Mouse (Mus musculus): Measurements from ENCODE around the gene Gm20388. TPM values are rescaled to one million over a fixed set of nuclear protein-coding genes. Genes with fewer than 3 reads are reported as not detected.

Gene Gm20388
- polyA plus RNA-seq, 1 experiment from 2014 or later = not detected

GRCm38 (mm10) chr8:120940287-120940686 lies 1029.6 kb downstream of the Gm20388 start:
- no peak overlapping the region for H3K27ac ChIP-seq (replicated peaks in 1 of 2; ENCODE audit: control insufficient read depth in 1 of 2, insufficient read depth in 1 of 2, low read depth in 2 of 2, low read length in 2 of 2)

GRCm38 (mm10) chr8:120947240-120947639 lies 1036.6 kb downstream of the Gm20388 start:
- no peaks in the 10 kb centered on the region for H3K36me3 ChIP-seq (ENCODE audit: control insufficient read depth, insufficient read depth, low read length)
- no peaks in the 10 kb centered on the region for H3K9me3 ChIP-seq (ENCODE audit: control insufficient read depth, low read length)
- no peak overlapping the region for H3K27ac ChIP-seq (replicated peaks in 1 of 2; ENCODE audit: control insufficient read depth in 1 of 2, insufficient read depth in 1 of 2, low read depth in 2 of 2, low read length in 2 of 2)
- H3K4me1 ChIP-seq (ENCODE audit: control insufficient read depth in 2 of 2, insufficient read depth in 2 of 2, low read length in 2 of 2) = peaks cover 0 to 6% of the 10 kb centered on the region in 2 experiments; a peak in 1 of 4 replicates
- H3K4me2 ChIP-seq (ENCODE audit: low read length) = no peak overlapping the region
- H3K4me3 ChIP-seq (ENCODE audit: control insufficient read depth in 1 of 2, insufficient read depth in 1 of 2, low read depth in 1 of 2, low read length in 2 of 2) = no peak overlapping the region
- peaks cover 16% of the 10 kb centered on the region for H3K27me3 ChIP-seq (ENCODE audit: control insufficient read depth, insufficient read depth, low read length)
- H3K9ac ChIP-seq (ENCODE audit: low read length) = no peak overlapping the region
- WGBS = 42% methylated on average over 10 of the region's 10 CpGs
- ATAC-seq (ENCODE audit: insufficient number of reproducible peaks, insufficient read depth, low FRiP score, low read depth) = no peak

More at GRCm38 (mm10) chr8:120940287-120940686, 1029.6 kb downstream of the Gm20388 start:
- no peaks in the 10 kb centered on the region for H3K36me3 ChIP-seq (ENCODE audit: control insufficient read depth, insufficient read depth, low read length)
- no peaks in the 10 kb centered on the region for H3K4me1 ChIP-seq (ENCODE audit: control insufficient read depth in 2 of 2, insufficient read depth in 2 of 2, low read length in 2 of 2)
- no peak for ATAC-seq (ENCODE audit: insufficient number of reproducible peaks, insufficient read depth, low FRiP score, low read depth)
- no peaks in the 10 kb centered on the region for H3K9me3 ChIP-seq (ENCODE audit: control insufficient read depth, low read length)
- WGBS = 42% methylated on average over 12 of the region's 12 CpGs
- H3K4me3 ChIP-seq (ENCODE audit: control insufficient read depth in 1 of 2, insufficient read depth in 1 of 2, low read depth in 1 of 2, low read length in 2 of 2) = no peak overlapping the region
- no peak overlapping the region for H3K4me2 ChIP-seq (ENCODE audit: low read length)
- H3K27me3 ChIP-seq (ENCODE audit: control insufficient read depth, insufficient read depth, low read length) = peaks cover 41% of the 10 kb centered on the region
- no peak overlapping the region for H3K9ac ChIP-seq (ENCODE audit: low read length)

- H3K36me3 ChIP-seq (ENCODE audit: control insufficient read depth, insufficient read depth, low read length) = no peaks in the 10 kb centered on the region
- no peaks in the 10 kb centered on the region for H3K9me3 ChIP-seq (ENCODE audit: control insufficient read depth, low read length)
- H3K4me3 ChIP-seq (ENCODE audit: control insufficient read depth in 1 of 2, insufficient read depth in 1 of 2, low read depth in 1 of 2, low read length in 2 of 2) = no peak overlapping the region
- no peak overlapping the region for H3K4me2 ChIP-seq (ENCODE audit: low read length)
- no peak overlapping the region for H3K27ac ChIP-seq (replicated peaks in 1 of 2; ENCODE audit: control insufficient read depth in 1 of 2, insufficient read depth in 1 of 2, low read depth in 2 of 2, low read length in 2 of 2)
- no peak overlapping the region for H3K9ac ChIP-seq (ENCODE audit: low read length)
- 75% methylated on average over 4 of the region's 4 CpGs for WGBS
- peaks cover 12% of the 10 kb centered on the region for H3K27me3 ChIP-seq (ENCODE audit: control insufficient read depth, insufficient read depth, low read length)
- peaks cover 0 to 6% of the 10 kb centered on the region in 2 experiments; a peak in 1 of 4 replicates for H3K4me1 ChIP-seq (ENCODE audit: control insufficient read depth in 2 of 2, insufficient read depth in 2 of 2, low read length in 2 of 2)
- no peak for ATAC-seq (ENCODE audit: insufficient number of reproducible peaks, insufficient read depth, low FRiP score, low read depth)
Observed at GRCm38 (mm10) chr8:120948050-120948595, 1037.5 kb downstream of the Gm20388 start.

- H3K9ac ChIP-seq (ENCODE audit: low read length) = no peak overlapping the region
- H3K36me3 ChIP-seq (ENCODE audit: control insufficient read depth, insufficient read depth, low read length) = no peaks in the 10 kb centered on the region
- ATAC-seq (ENCODE audit: insufficient number of reproducible peaks, insufficient read depth, low FRiP score, low read depth) = no peak
- H3K27ac ChIP-seq (replicated peaks in 1 of 2; ENCODE audit: control insufficient read depth in 1 of 2, insufficient read depth in 1 of 2, low read depth in 2 of 2, low read length in 2 of 2) = no peak overlapping the region
- 40% methylated on average over 25 of the region's 25 CpGs for WGBS
- H3K9me3 ChIP-seq (ENCODE audit: control insufficient read depth, low read length) = no peaks in the 10 kb centered on the region
- peaks cover 0 to 6% of the 10 kb centered on the region in 2 experiments; a peak in 1 of 4 replicates for H3K4me1 ChIP-seq (ENCODE audit: control insufficient read depth in 2 of 2, insufficient read depth in 2 of 2, low read length in 2 of 2)
- no peak overlapping the region; a peak in 1 of 4 replicates for H3K4me3 ChIP-seq (ENCODE audit: control insufficient read depth in 1 of 2, insufficient read depth in 1 of 2, low read depth in 1 of 2, low read length in 2 of 2)
- peak overlapping the region; percentile 40 for H3K4me2 ChIP-seq (ENCODE audit: low read length)
- H3K27me3 ChIP-seq (ENCODE audit: control insufficient read depth, insufficient read depth, low read length) = peaks cover 12% of the 10 kb centered on the region
Observed at GRCm38 (mm10) chr8:120948620-120949491, 1038.2 kb downstream of the Gm20388 start.

- 69% methylated on average over 16 of the region's 16 CpGs for WGBS
- Histone ChIP-seq H3K27me3 (ENCODE audit: control insufficient read depth, insufficient read depth, low read length) (peaks cover 17% of the 10 kb centered on the region), H3K36me3 (ENCODE audit: control insufficient read depth, insufficient read depth, low read length) (no peaks in the 10 kb centered on the region), H3K27ac (replicated peaks in 1 of 2; ENCODE audit: control insufficient read depth in 1 of 2, insufficient read depth in 1 of 2, low read depth in 2 of 2, low read length in 2 of 2) (no peak overlapping the region), H3K4me3 (ENCODE audit: control insufficient read depth in 1 of 2, insufficient read depth in 1 of 2, low read depth in 1 of 2, low read length in 2 of 2) (no peak overlapping the region), H3K4me2 (ENCODE audit: low read length) (no peak overlapping the region), H3K9ac (ENCODE audit: low read length) (no peak overlapping the region), H3K4me1 (ENCODE audit: control insufficient read depth in 2 of 2, insufficient read depth in 2 of 2, low read length in 2 of 2) (peaks cover 0 to 6% of the 10 kb centered on the region in 2 experiments; a peak in 1 of 4 replicates), H3K9me3 (ENCODE audit: control insufficient read depth, low read length) (no peaks in the 10 kb centered on the region)
- no peak for ATAC-seq (ENCODE audit: insufficient number of reproducible peaks, insufficient read depth, low FRiP score, low read depth)
Observed at GRCm38 (mm10) chr8:120950674-120951218, 1040.1 kb downstream of the Gm20388 start.

GRCm38 (mm10) chr8:120959470-120959891 lies 1048.8 kb downstream of the Gm20388 start:
- no peak for ATAC-seq (ENCODE audit: insufficient number of reproducible peaks, insufficient read depth, low FRiP score, low read depth)
- no peak overlapping the region for H3K27ac ChIP-seq (replicated peaks in 1 of 2; ENCODE audit: control insufficient read depth in 1 of 2, insufficient read depth in 1 of 2, low read depth in 2 of 2, low read length in 2 of 2)
- peaks cover 30% of the 10 kb centered on the region for H3K27me3 ChIP-seq (ENCODE audit: control insufficient read depth, insufficient read depth, low read length)
- H3K4me3 ChIP-seq (ENCODE audit: control insufficient read depth in 1 of 2, insufficient read depth in 1 of 2, low read depth in 1 of 2, low read length in 2 of 2) = no peak overlapping the region
- H3K9me3 ChIP-seq (ENCODE audit: control insufficient read depth, low read length) = no peaks in the 10 kb centered on the region
- H3K4me1 ChIP-seq (ENCODE audit: control insufficient read depth in 2 of 2, insufficient read depth in 2 of 2, low read length in 2 of 2) = no peaks in the 10 kb centered on the region
- no peak overlapping the region for H3K4me2 ChIP-seq (ENCODE audit: low read length)
- 60% methylated on average over 8 of the region's 8 CpGs for WGBS
- H3K9ac ChIP-seq (ENCODE audit: low read length) = no peak overlapping the region
- H3K36me3 ChIP-seq (ENCODE audit: control insufficient read depth, insufficient read depth, low read length) = no peaks in the 10 kb centered on the region

GRCm38 (mm10) chr8:120962606-120963380 lies 1052.2 kb downstream of the Gm20388 start:
- Histone ChIP-seq H3K4me3 (ENCODE audit: control insufficient read depth in 1 of 2, insufficient read depth in 1 of 2, low read depth in 1 of 2, low read length in 2 of 2) (no peak overlapping the region), H3K27ac (replicated peaks in 1 of 2; ENCODE audit: control insufficient read depth in 1 of 2, insufficient read depth in 1 of 2, low read depth in 2 of 2, low read length in 2 of 2) (no peak overlapping the region), H3K4me2 (ENCODE audit: low read length) (no peak overlapping the region), H3K36me3 (ENCODE audit: control insufficient read depth, insufficient read depth, low read length) (no peaks in the 10 kb centered on the region), H3K4me1 (ENCODE audit: control insufficient read depth in 2 of 2, insufficient read depth in 2 of 2, low read length in 2 of 2) (no peaks in the 10 kb centered on the region), H3K9ac (ENCODE audit: low read length) (no peak overlapping the region), H3K27me3 (ENCODE audit: control insufficient read depth, insufficient read depth, low read length) (peaks cover 43% of the 10 kb centered on the region), H3K9me3 (ENCODE audit: control insufficient read depth, low read length) (no peaks in the 10 kb centered on the region)
- WGBS = 89% methylated on average over 5 of the region's 5 CpGs
- ATAC-seq (ENCODE audit: insufficient number of reproducible peaks, insufficient read depth, low FRiP score, low read depth) = no peak

Measured in heart, embryonic 14.5 days (tissue).